Mouse (Mus musculus) kidney, embryonic 16.5 days (tissue): ENCODE results near the gene Il4i1. TPM values are rescaled to one million over a fixed set of nuclear protein-coding genes. Genes with fewer than 3 reads are reported as not detected.

ENCODE experiments used
- ATAC-seq: fragments of 200-750 bp; cut with Nextera tagmentation; 2 replicates; pipeline ENCODE4 v1.8.0; 2017; ENCODE audit warnings: moderate TSS enrichment; ENCODE audit not compliant: low FRiP score, low TSS enrichment
- H3K27ac ChIP-seq: fragments of 300-500 bp; sonication (generic); 2 replicates; pipeline ENCODE4 v1.5.1; 2014; ENCODE audit warnings: low read length
- H3K27me3 ChIP-seq: fragments of 300-500 bp; sonication (generic); 2 replicates; pipeline ENCODE4 v1.6.1; 2014; ENCODE audit warnings: low read length, control low read depth, mixed read lengths; ENCODE audit not compliant: insufficient read depth
- H3K36me3 ChIP-seq: fragments of 300-500 bp; sonication (generic); 2 replicates; pipeline ENCODE4 v1.6.1; 2014; ENCODE audit warnings: low read length, control low read depth, mixed read lengths; ENCODE audit not compliant: insufficient read depth
- H3K4me1 ChIP-seq: fragments of 300-500 bp; sonication (generic); 2 replicates; pipeline ENCODE4 v1.6.1; 2014; ENCODE audit warnings: low read length, control low read depth, mixed read lengths; ENCODE audit not compliant: insufficient read depth
- H3K4me2 ChIP-seq: fragments of 300-500 bp; sonication (generic); replicated peaks from 2 replicates; pipeline ENCODE4 v1.6.1; 2014; ENCODE audit warnings: low read depth, low read length
- H3K4me3 ChIP-seq: fragments of 300-500 bp; sonication (generic); 2 replicates; pipeline ENCODE4 v1.5.1; 2014; ENCODE audit warnings: mild to moderate bottlenecking, low read length
- H3K9ac ChIP-seq: fragments of 300-500 bp; sonication (generic); replicated peaks from 2 replicates; pipeline ENCODE4 v1.6.1; 2014; ENCODE audit warnings: low read length
- H3K9me3 ChIP-seq: fragments of 300-500 bp; sonication (generic); 2 replicates; pipeline ENCODE4 v1.6.1; 2016; ENCODE audit warnings: low read length, control low read depth
- WGBS: fragments of 180-500 bp; shearing (Covaris S2); extraction: QIAGEN DNeasy Blood & Tissue Kit; methylation state at CpG from one replicate; pipeline ENCODE4 v1.1.7; 2014; 5-methylcytosine and 5-hydroxymethylcytosine counted together
- polyA plus RNA-seq: library from polyadenylated mRNA; unstranded; fragments of >200 nt; fragmentation: Nextera tagmentation; extraction: Ambion mirVana; gene quantifications from 2 replicates; pipeline ENCODE4 v1.2.1, GENCODE M21; 2015

Gene Il4i1
- polyA plus RNA-seq, 1 experiment from 2014 or later: 1.1 TPM

DNA sequence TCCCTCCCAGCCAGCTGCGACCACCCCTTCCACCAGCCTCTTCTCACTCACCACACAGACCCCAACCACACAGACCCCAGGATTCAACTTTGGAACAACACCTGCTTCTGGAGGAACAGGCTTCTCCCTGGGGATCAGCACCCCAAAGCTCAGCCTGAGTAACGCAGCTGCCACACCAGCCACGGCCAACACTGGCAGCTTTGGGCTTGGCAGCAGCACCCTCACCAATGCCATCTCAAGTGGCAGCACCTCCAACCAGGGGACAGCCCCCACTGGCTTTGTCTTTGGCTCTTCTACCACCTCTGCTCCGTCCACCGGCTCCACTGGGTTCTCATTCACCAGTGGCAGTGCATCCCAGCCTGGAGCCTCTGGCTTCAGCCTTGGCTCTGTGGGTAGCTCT lies 12.5 kb downstream of the Il4i1 start:
- Histone ChIP-seq H3K36me3 (peaks cover 33% of the 10 kb centered on the region), H3K27me3 (no peaks in the 10 kb centered on the region), H3K4me1 (peaks cover 6% of the 10 kb centered on the region; the same call in 1 of the 2 replicates), H3K27ac (no peak overlapping the region), H3K9me3 (no peaks in the 10 kb centered on the region), H3K9ac (no peak overlapping the region), H3K4me2 (no peak overlapping the region), H3K4me3 (no peak overlapping the region)
- ATAC-seq: no peak
- 94% methylated on average over 5 of the region's 5 CpGs for WGBS

DNA sequence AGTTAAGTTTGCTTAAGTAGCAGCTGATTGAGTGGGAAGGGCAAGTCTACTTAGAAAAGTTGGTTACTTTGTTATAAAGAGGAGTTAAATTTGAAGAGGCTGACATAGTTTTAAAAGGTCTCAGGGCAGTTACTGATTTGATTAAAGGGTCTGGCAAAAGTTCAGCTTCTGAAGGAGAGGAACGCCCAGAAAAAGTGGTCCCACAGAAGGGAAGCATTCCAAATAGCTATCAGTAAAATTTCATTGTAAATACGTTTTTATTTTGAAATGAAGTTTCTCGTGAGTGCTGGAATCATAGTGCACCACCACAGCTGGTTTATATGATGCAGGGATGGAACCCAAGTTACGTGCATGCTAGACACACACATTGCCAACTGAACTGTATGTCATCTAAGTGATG lies 16.6 kb downstream of the Il4i1 start:
- no peak for ATAC-seq

DNA sequence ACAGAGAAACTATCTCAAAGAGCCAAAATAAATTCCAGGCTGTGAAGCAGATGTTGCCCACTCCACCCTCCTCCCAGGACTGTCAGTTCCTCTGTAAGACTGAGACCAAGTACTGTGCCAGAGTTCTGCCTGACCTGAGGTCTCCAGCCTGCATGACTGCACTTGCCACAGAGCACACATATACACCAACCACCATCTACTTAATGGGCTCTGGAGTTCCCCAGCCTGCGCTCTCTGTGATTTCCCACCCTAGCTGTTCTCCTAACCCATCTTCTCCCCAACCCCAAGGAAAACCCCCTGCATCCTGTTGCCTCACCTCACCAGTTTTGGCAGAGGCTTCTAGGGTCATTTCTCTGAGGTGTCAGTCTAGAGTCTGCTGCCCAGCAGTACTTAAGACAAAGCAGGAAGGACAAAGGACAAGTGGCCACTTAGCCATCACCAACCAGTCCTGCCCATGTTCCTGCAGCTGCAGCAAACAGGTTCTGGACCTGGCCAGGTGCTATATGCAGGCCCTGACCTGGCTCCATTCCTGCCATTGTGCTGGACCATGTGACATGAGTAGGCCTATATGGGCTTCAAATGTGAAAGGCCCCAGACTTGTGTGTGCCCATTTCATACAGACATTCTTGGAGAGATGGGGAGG lies 19.3 kb downstream of the Il4i1 start:
- no peak overlapping the region for H3K4me2 ChIP-seq
- no peak overlapping the region for H3K9ac ChIP-seq
- peaks cover 5% of the 10 kb centered on the region; the same call in 1 of the 2 replicates for H3K27me3 ChIP-seq
- H3K27ac ChIP-seq: no peak overlapping the region
- H3K9me3 ChIP-seq: no peaks in the 10 kb centered on the region
- ATAC-seq: no peak
- H3K36me3 ChIP-seq: peaks cover 11% of the 10 kb centered on the region
- H3K4me1 ChIP-seq: peaks cover 16% of the 10 kb centered on the region
- no peak overlapping the region for H3K4me3 ChIP-seq
- WGBS: 83% methylated on average over 1 of the region's 1 CpGs

More for the DNA sequence above, 16.6 kb downstream of the Il4i1 start:
- Histone ChIP-seq H3K9me3 (no peaks in the 10 kb centered on the region), H3K27ac (no peak overlapping the region), H3K4me2 (no peak overlapping the region), H3K36me3 (peaks cover 33% of the 10 kb centered on the region), H3K4me1 (peaks cover 4% of the 10 kb centered on the region; the same call in 1 of the 2 replicates), H3K9ac (no peak overlapping the region), H3K4me3 (no peak overlapping the region), H3K27me3 (no peaks in the 10 kb centered on the region)
- WGBS: 57% methylated on average over 4 of the region's 4 CpGs

DNA sequence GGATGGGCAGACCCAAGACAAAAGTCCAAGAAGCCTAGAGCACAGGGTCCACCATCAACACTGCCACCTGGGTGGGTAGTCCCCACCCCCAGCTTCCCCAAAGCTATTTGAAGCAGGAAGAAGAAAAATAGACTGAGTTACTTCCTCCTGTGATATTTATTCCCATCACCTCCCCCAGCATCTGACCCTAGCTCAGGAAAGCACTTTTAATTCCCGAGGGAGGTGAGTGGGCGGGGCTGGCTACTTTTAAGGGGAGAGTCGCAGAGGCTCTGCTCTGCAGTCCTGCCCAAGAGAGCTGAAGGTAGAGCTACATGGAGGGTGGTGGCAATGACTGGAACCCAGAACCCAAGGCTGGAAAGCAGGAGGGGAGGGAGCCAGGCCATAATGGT lies 19.8 kb downstream of the Il4i1 start:
- Histone ChIP-seq H3K9me3 (no peaks in the 10 kb centered on the region), H3K4me3 (no peak overlapping the region), H3K27me3 (peaks cover 6% of the 10 kb centered on the region; the same call in 1 of the 2 replicates), H3K4me2 (no peak overlapping the region), H3K4me1 (peaks cover 16% of the 10 kb centered on the region), H3K27ac (no peak overlapping the region), H3K9ac (no peak overlapping the region), H3K36me3 (peaks cover 11% of the 10 kb centered on the region)
- 33% methylated on average over 3 of the region's 3 CpGs for WGBS
- no peak for ATAC-seq

DNA sequence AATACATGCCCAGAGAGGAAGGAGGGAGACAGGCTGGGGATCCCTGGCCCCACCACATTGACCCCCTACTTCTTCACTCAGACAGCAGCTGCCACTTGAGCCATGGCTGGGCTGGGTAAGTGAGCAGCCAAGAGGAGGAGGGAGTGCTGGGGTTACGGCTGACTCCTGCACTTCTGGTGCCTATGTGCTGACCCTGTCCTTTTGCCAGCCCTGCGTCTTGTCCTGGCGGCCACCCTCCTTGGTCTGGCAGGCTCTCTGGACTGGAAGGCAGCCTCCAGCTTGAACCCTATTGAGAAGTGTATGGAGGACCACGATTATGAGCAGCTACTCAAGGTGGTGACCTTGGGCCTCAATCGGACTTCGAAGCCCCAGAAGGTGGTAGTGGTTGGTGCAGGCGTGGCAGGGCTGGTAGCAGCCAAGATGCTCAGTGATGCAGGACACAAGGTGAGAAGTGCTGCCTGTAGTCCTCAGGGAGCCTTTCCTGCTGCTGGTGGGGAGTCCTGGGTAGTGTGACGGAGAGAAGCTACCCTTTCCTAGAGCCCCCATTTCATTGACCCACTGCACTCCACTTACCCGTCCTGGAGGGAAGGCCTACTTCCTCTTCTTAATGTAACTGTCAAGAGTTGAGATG lies 20.4 kb downstream of the Il4i1 start:
- Histone ChIP-seq H3K9ac (no peak overlapping the region), H3K9me3 (no peaks in the 10 kb centered on the region), H3K36me3 (peaks cover 6% of the 10 kb centered on the region; the same call in 1 of the 2 replicates), H3K27ac (no peak overlapping the region), H3K4me1 (peaks cover 16% of the 10 kb centered on the region), H3K4me3 (no peak overlapping the region), H3K4me2 (no peak overlapping the region), H3K27me3 (peaks cover 6% of the 10 kb centered on the region; the same call in 1 of the 2 replicates)
- no peak for ATAC-seq
- WGBS: 77% methylated on average over 9 of the region's 9 CpGs

DNA sequence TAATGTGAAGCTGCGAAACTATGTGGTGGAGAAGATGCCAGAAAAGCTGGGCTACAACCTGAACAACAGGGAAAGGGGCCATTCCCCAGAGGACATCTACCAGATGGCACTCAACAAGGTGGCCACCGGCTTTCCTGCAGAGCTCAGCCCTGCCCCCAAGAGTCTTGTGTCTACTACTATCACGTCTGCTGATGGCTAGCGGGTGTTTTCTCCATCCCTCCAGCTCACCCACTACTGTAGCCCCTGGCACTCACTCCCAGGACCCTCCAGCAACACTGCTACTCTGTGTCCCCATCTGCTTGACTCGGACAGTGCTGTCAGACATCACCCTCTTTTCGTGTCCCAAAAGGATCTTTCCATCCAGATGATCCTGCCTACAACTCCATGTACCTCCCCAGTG lies 21.9 kb downstream of the Il4i1 start:
- Histone ChIP-seq H3K36me3 (peaks cover 20% of the 10 kb centered on the region), H3K27me3 (peaks cover 6% of the 10 kb centered on the region; the same call in 1 of the 2 replicates), H3K4me3 (no peak overlapping the region), H3K9ac (no peak overlapping the region), H3K4me2 (no peak overlapping the region), H3K9me3 (no peaks in the 10 kb centered on the region), H3K27ac (no peak overlapping the region), H3K4me1 (peaks cover 16% of the 10 kb centered on the region)
- no peak for ATAC-seq
- WGBS: 90% methylated on average over 6 of the region's 6 CpGs

DNA sequence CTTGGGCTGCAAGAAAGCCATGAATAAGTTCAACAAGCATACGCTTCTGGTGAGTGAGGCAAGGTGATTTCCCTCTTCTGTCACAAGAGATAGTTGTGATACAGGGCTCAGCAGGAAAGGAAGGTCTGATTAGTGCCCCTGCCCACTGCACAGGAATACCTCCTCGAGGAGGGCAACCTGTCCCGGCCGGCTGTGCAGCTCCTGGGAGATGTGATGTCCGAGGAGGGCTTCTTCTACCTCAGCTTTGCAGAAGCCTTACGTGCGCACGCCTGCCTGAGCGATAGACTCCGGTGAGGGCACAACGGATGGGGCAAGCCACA lies 22.9 kb downstream of the Il4i1 start:
- Histone ChIP-seq H3K9me3 (no peaks in the 10 kb centered on the region), H3K9ac (peak overlapping the region; percentile 60; the same call in 1 of the 2 replicates), H3K27ac (no peak overlapping the region), H3K4me3 (peak overlapping the region; percentile 39), H3K36me3 (peaks cover 29% of the 10 kb centered on the region), H3K4me1 (peaks cover 16% of the 10 kb centered on the region), H3K27me3 (peaks cover 6% of the 10 kb centered on the region; the same call in 1 of the 2 replicates), H3K4me2 (peak overlapping the region; percentile 67)
- ATAC-seq: no peak
- WGBS: 31% methylated on average over 11 of the region's 11 CpGs

DNA sequence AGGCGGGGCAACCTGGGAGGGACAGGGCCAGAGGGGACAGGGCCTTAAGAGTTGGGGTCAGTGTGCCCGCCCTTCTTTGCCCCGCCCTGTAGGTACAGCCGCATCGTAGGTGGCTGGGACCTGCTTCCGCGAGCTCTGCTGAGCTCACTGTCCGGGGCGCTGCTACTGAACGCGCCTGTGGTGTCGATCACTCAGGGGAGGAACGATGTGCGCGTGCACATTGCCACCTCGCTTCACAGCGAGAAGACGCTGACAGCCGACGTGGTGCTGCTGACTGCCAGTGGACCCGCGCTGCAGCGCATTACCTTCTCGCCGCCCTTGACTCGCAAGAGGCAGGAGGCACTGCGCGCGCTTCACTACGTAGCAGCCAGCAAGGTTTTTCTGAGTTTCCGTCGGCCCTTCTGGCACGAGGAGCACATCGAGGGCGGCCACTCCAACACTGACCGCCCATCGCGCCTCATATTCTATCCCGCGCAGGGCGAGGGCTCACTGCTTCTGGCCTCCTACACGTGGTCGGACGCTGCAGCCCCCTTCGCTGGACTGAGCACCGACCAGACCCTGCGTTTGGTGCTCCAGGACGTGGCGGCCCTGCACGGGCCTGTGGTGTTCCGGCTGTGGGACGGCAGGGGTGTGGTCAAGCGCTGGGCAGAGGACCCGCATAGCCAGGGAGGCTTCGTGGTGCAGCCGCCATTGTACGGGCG lies 23.5 kb downstream of the Il4i1 start:
- peaks cover 6% of the 10 kb centered on the region; the same call in 1 of the 2 replicates for H3K27me3 ChIP-seq
- no peaks in the 10 kb centered on the region for H3K9me3 ChIP-seq
- peaks cover 16% of the 10 kb centered on the region for H3K4me1 ChIP-seq
- peaks cover 34% of the 10 kb centered on the region for H3K36me3 ChIP-seq
- H3K4me2 ChIP-seq: peak overlapping the region; percentile 67
- peak overlapping the region; percentile 39 for H3K4me3 ChIP-seq
- no peak overlapping the region for H3K27ac ChIP-seq
- ATAC-seq: peak; percentile 69
- under 1% methylated on average over 57 of the region's 58 CpGs for WGBS
- peak overlapping the region; percentile 60 for H3K9ac ChIP-seq

DNA sequence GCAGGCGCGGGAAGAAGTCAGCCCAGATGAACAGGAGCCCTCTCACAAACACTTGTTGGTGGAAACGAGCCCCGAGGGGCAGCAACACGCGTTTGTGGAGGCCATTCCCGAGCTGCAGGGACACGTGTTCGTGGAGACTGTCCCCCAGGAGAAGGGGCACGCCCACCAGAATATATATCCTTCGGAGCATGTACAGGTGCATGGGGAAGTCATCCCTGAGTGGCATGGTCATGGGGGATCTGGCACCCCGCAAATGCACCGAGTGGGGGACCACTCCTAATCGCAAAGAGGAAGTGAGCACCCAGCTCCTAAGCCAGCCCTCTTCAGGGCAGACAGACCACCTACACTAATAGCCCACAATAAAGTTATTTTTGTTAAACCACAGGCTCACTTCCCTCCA lies 24.2 kb downstream of the Il4i1 start:
- Histone ChIP-seq H3K4me1 (peaks cover 16% of the 10 kb centered on the region), H3K27me3 (peaks cover 6% of the 10 kb centered on the region; the same call in 1 of the 2 replicates), H3K4me2 (peak overlapping the region; percentile 67), H3K9me3 (no peaks in the 10 kb centered on the region), H3K4me3 (no peak overlapping the region), H3K27ac (no peak overlapping the region), H3K36me3 (peaks cover 42% of the 10 kb centered on the region), H3K9ac (no peak overlapping the region)
- no peak for ATAC-seq
- WGBS: 47% methylated on average over 14 of the region's 14 CpGs
